ENCODE assay signal across 8 mouse cellular contexts in the genomic region with DNA sequence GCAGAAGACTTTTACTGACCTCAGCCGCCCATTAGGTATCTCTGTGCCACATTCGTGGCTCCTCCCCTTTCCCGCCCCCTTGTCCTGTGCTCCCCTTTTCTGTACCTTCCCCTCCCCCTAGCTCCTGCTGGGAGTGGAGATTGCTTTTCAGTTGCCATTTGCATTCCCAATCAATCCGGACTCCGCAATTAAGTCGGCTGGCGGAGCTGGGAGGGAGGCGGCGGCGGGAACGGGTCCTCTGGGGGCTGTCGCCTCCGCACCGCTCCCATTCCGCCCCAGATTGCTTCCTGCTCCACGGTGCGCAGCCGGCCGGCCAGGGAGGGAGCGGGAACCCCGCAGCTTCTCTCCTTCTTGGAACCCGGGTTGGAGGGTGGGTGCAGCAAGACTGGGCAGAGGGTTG. TPM values are rescaled to one million over a fixed set of nuclear protein-coding genes. Genes with fewer than 3 reads are reported as not detected.
DNase-seq lines count a peak whose midpoint lies in the region; ATAC-seq and TF ChIP-seq lines count a peak whose summit lies in the region.

No protein-coding gene starts in this region.

- DNase-seq in heart, adult 9 months (ENCODE audit: low spot score in 2 of 2), result no peak
- no peak for DNase-seq in ovary, postnatal 14 days (ENCODE audit: low spot score)
- DNase-seq in adrenal gland, postnatal 25 days, result no peak
- no peak for DNase-seq in cerebellum, adult 2 months

- peaks cover 31% of the 10 kb centered on the region for H3K36me3 ChIP-seq in heart, embryonic 11.5 days (ENCODE audit: control insufficient read depth, insufficient read depth, low read length)
- H3K36me3 ChIP-seq in embryonic facial prominence, embryonic 13.5 days, result peaks cover 85% of the 10 kb centered on the region
- H3K36me3 ChIP-seq in kidney, embryonic 16.5 days (ENCODE audit: insufficient read depth, low read length), result peaks cover 31% of the 10 kb centered on the region
- peaks cover 75% of the 10 kb centered on the region for H3K36me3 ChIP-seq in midbrain, embryonic 12.5 days

- H3K9me3 ChIP-seq in heart, embryonic 11.5 days (replicated peaks; ENCODE audit: control insufficient read depth, low read length), result no peaks in the 10 kb centered on the region
- H3K9me3 ChIP-seq in embryonic facial prominence, embryonic 13.5 days, result no peaks in the 10 kb centered on the region
- H3K9me3 ChIP-seq in kidney, embryonic 16.5 days (ENCODE audit: low read length), result no peaks in the 10 kb centered on the region
- H3K9me3 ChIP-seq in midbrain, embryonic 12.5 days, result no peaks in the 10 kb centered on the region

- H3K4me3 ChIP-seq in heart, embryonic 11.5 days (ENCODE audit: low read depth, low read length), result peak overlapping the region; percentile 25
- H3K4me3 ChIP-seq in embryonic facial prominence, embryonic 13.5 days, result no peak overlapping the region
- H3K4me3 ChIP-seq in kidney, embryonic 16.5 days (ENCODE audit: low read length), result peak overlapping the region; percentile 12
- no peak overlapping the region for H3K4me3 ChIP-seq in midbrain, embryonic 12.5 days
- no peak overlapping the region for H3K4me3 ChIP-seq in cerebellum, adult 2 months (replicated peaks; ENCODE audit: insufficient read depth, low read depth, low read length)

- peak overlapping the region; percentile 58 for H3K4me2 ChIP-seq in heart, embryonic 11.5 days
- peak overlapping the region; percentile 30; the same call in 1 of the 2 replicates for H3K4me2 ChIP-seq in embryonic facial prominence, embryonic 13.5 days
- H3K4me2 ChIP-seq in kidney, embryonic 16.5 days (replicated peaks; ENCODE audit: low read depth, low read length), result peak overlapping the region; percentile 48
- peak overlapping the region; percentile 41 for H3K4me2 ChIP-seq in midbrain, embryonic 12.5 days (replicated peaks)

- H3K27me3 ChIP-seq in heart, embryonic 11.5 days (ENCODE audit: control insufficient read depth, insufficient read depth, low read length), result 0 out of 2 replicates have a peak, but pooled peaks cover 5% of the 10 kb centered on the region
- H3K27me3 ChIP-seq in embryonic facial prominence, embryonic 13.5 days, result 0 out of 2 replicates have a peak, but pooled peaks cover 8% of the 10 kb centered on the region
- H3K27me3 ChIP-seq in kidney, embryonic 16.5 days (ENCODE audit: insufficient read depth, low read length), result no peaks in the 10 kb centered on the region
- H3K27me3 ChIP-seq in midbrain, embryonic 12.5 days, result peaks cover 22% of the 10 kb centered on the region
- H3K27me3 ChIP-seq in cerebellum, adult 2 months (ENCODE audit: control insufficient read depth, insufficient read depth, low read length), result no peaks in the 10 kb centered on the region

- ATAC-seq in heart, embryonic 11.5 days (replicated peaks; ENCODE audit: insufficient number of reproducible peaks, low FRiP score, low TSS enrichment), result no peak
- no peak for ATAC-seq in embryonic facial prominence, embryonic 13.5 days (ENCODE audit: insufficient number of reproducible peaks, insufficient read depth, low FRiP score, low TSS enrichment, low read depth)
- ATAC-seq in kidney, embryonic 16.5 days (ENCODE audit: low FRiP score, low TSS enrichment), result no peak
- no peak for ATAC-seq in midbrain, embryonic 12.5 days (ENCODE audit: low FRiP score, low read depth)

- no peak overlapping the region for H3K27ac ChIP-seq in heart, embryonic 11.5 days (ENCODE audit: low read depth, low read length)
- no peak overlapping the region for H3K27ac ChIP-seq in embryonic facial prominence, embryonic 13.5 days
- no peak overlapping the region for H3K27ac ChIP-seq in kidney, embryonic 16.5 days (ENCODE audit: low read length)
- peak overlapping the region; percentile 39 for H3K27ac ChIP-seq in midbrain, embryonic 12.5 days (replicated peaks)
- H3K27ac ChIP-seq in cerebellum, adult 2 months (ENCODE audit: insufficient read depth, low read length), result no peak overlapping the region

- H3K4me1 ChIP-seq in heart, embryonic 11.5 days (ENCODE audit: control insufficient read depth, insufficient read depth, low read length), result peaks cover 15% of the 10 kb centered on the region
- peaks cover 32% of the 10 kb centered on the region for H3K4me1 ChIP-seq in embryonic facial prominence, embryonic 13.5 days
- peaks cover 24% of the 10 kb centered on the region for H3K4me1 ChIP-seq in kidney, embryonic 16.5 days (ENCODE audit: insufficient read depth, low read length)
- peaks cover 61% of the 10 kb centered on the region for H3K4me1 ChIP-seq in midbrain, embryonic 12.5 days
- H3K4me1 ChIP-seq in cerebellum, adult 2 months (ENCODE audit: control insufficient read depth, insufficient read depth, low read length), result peaks cover 40% of the 10 kb centered on the region

- WGBS in heart, embryonic 11.5 days (ENCODE audit: insufficient replicate concordance), result 23% methylated on average over 22 of the region's 22 CpGs
- WGBS in embryonic facial prominence, embryonic 13.5 days, result 25% methylated on average over 21 of the region's 22 CpGs
- WGBS in kidney, embryonic 16.5 days, result 20% methylated on average over 22 of the region's 22 CpGs
- 22% methylated on average over 22 of the region's 22 CpGs for WGBS in midbrain, embryonic 12.5 days
- WGBS in cerebellum, adult 2 months, result 52% methylated on average over 22 of the region's 22 CpGs

- no peak for TF ChIP-seq POLR2A in cerebellum, adult 2 months (IDR thresholded peaks at IDR 0.05; ENCODE audit: borderline replicate concordance, insufficient read depth, low read length)

- peak overlapping the region; percentile 49 for H3K9ac ChIP-seq in heart, embryonic 11.5 days (ENCODE audit: low read depth, low read length)
- H3K9ac ChIP-seq in embryonic facial prominence, embryonic 13.5 days, result 0 out of 2 replicates have a peak overlapping the region, but pooled peaks have one; percentile 44
- peak overlapping the region; percentile 33 for H3K9ac ChIP-seq in kidney, embryonic 16.5 days (replicated peaks; ENCODE audit: low read length)
- peak overlapping the region; percentile 26; the same call in 1 of the 2 replicates for H3K9ac ChIP-seq in midbrain, embryonic 12.5 days (replicated peaks)

- TF ChIP-seq CTCF in cerebellum, adult 2 months (IDR thresholded peaks at IDR 0.05; ENCODE audit: borderline replicate concordance, insufficient read depth, low read depth, low read length), result no peak

RNA-seq across cellular contexts. Expression of gene Agap3, which starts 33.0 kb away (rescaled TPM):
- polyA plus RNA-seq in heart, embryonic 11.5 days (2014; fragmentation: Nextera tagmentation; extraction: Ambion mirVana), result 24.6 and 28.8 TPM in 2 replicates
- 31.5 and 31.6 TPM in 2 replicates for polyA plus RNA-seq in embryonic facial prominence, embryonic 13.5 days (2015; fragmentation: Nextera tagmentation; extraction: Ambion mirVana)
- polyA plus RNA-seq in kidney, embryonic 16.5 days (2015; fragmentation: Nextera tagmentation; extraction: Ambion mirVana), result 15.0 and 21.0 TPM in 2 replicates
- 60.4 and 64.6 TPM in 2 replicates for polyA plus RNA-seq in midbrain, embryonic 12.5 days (2016; fragmentation: Nextera tagmentation; extraction: Ambion mirVana)
- total RNA-seq in adrenal gland, postnatal 25 days (2021), result 75.6 and 89.0 TPM in 2 replicates
- polyA plus RNA-seq in cerebellum, adult 2 months (2012; rRNA removed), result 402 and 421 TPM in 2 replicates

RNA-seq across cellular contexts. Expression of gene Tmub1, which starts 37.3 kb away (rescaled TPM):
- polyA plus RNA-seq in heart, embryonic 11.5 days (2014; fragmentation: Nextera tagmentation; extraction: Ambion mirVana), result 21.5 and 22.6 TPM in 2 replicates
- 20.2 and 22.8 TPM in 2 replicates for polyA plus RNA-seq in embryonic facial prominence, embryonic 13.5 days (2015; fragmentation: Nextera tagmentation; extraction: Ambion mirVana)
- polyA plus RNA-seq in kidney, embryonic 16.5 days (2015; fragmentation: Nextera tagmentation; extraction: Ambion mirVana), result 29.4 and 32.8 TPM in 2 replicates
- polyA plus RNA-seq in midbrain, embryonic 12.5 days (2016; fragmentation: Nextera tagmentation; extraction: Ambion mirVana), result 31.8 and 35.4 TPM in 2 replicates
- total RNA-seq in adrenal gland, postnatal 25 days (2021), result 12.5 and 16.8 TPM in 2 replicates
- 60.6 and 61.1 TPM in 2 replicates for polyA plus RNA-seq in cerebellum, adult 2 months (2012; rRNA removed)

RNA-seq across cellular contexts. Expression of gene Fastk, which starts 39.9 kb away (rescaled TPM):
- 158 and 165 TPM in 2 replicates for polyA plus RNA-seq in heart, embryonic 11.5 days (2014; fragmentation: Nextera tagmentation; extraction: Ambion mirVana)
- 106 and 109 TPM in 2 replicates for polyA plus RNA-seq in embryonic facial prominence, embryonic 13.5 days (2015; fragmentation: Nextera tagmentation; extraction: Ambion mirVana)
- 143 and 147 TPM in 2 replicates for polyA plus RNA-seq in kidney, embryonic 16.5 days (2015; fragmentation: Nextera tagmentation; extraction: Ambion mirVana)
- 102 and 116 TPM in 2 replicates for polyA plus RNA-seq in midbrain, embryonic 12.5 days (2016; fragmentation: Nextera tagmentation; extraction: Ambion mirVana)
- total RNA-seq in adrenal gland, postnatal 25 days (2021), result 114 and 119 TPM in 2 replicates
- polyA plus RNA-seq in cerebellum, adult 2 months (2012; rRNA removed), result 246 and 265 TPM in 2 replicates

RNA-seq across cellular contexts. Expression of gene Gbx1, which starts 42.0 kb away (rescaled TPM):
- 0.04 TPM in 1 of 2 replicates, not detected in the other for polyA plus RNA-seq in heart, embryonic 11.5 days (2014; fragmentation: Nextera tagmentation; extraction: Ambion mirVana)
- 0.11 TPM in 1 of 2 replicates, not detected in the other for polyA plus RNA-seq in embryonic facial prominence, embryonic 13.5 days (2015; fragmentation: Nextera tagmentation; extraction: Ambion mirVana)
- polyA plus RNA-seq in kidney, embryonic 16.5 days (2015; fragmentation: Nextera tagmentation; extraction: Ambion mirVana), result 0.08 TPM in 1 of 2 replicates, not detected in the other
- polyA plus RNA-seq in midbrain, embryonic 12.5 days (2016; fragmentation: Nextera tagmentation; extraction: Ambion mirVana), result 0.10 and 0.18 TPM in 2 replicates
- total RNA-seq in adrenal gland, postnatal 25 days (2021), result not detected in 2 replicates
- 0.38 and 0.44 TPM in 2 replicates for polyA plus RNA-seq in cerebellum, adult 2 months (2012; rRNA removed)

RNA-seq across cellular contexts. Expression of gene Asb10, which starts 55.8 kb away (rescaled TPM):
- 3.2 and 3.4 TPM in 2 replicates for polyA plus RNA-seq in heart, embryonic 11.5 days (2014; fragmentation: Nextera tagmentation; extraction: Ambion mirVana)
- 0.56 and 0.63 TPM in 2 replicates for polyA plus RNA-seq in embryonic facial prominence, embryonic 13.5 days (2015; fragmentation: Nextera tagmentation; extraction: Ambion mirVana)
- 0.42 and 0.71 TPM in 2 replicates for polyA plus RNA-seq in kidney, embryonic 16.5 days (2015; fragmentation: Nextera tagmentation; extraction: Ambion mirVana)
- polyA plus RNA-seq in midbrain, embryonic 12.5 days (2016; fragmentation: Nextera tagmentation; extraction: Ambion mirVana), result 0.16 and 0.19 TPM in 2 replicates
- total RNA-seq in adrenal gland, postnatal 25 days (2021), result 0.67 TPM in 1 of 2 replicates, not detected in the other
- polyA plus RNA-seq in cerebellum, adult 2 months (2012; rRNA removed), result 0.18 and 0.21 TPM in 2 replicates

Comparison
In these comparisons a context has a peak if more than half of its experiments do, and no peak if none do; other contexts are left out.
1. H3K4me3 ChIP-seq: peak in heart, embryonic 11.5 days (single experiment) and kidney, embryonic 16.5 days (single experiment); none in embryonic facial prominence, embryonic 13.5 days (single experiment), midbrain, embryonic 12.5 days (single experiment) and cerebellum, adult 2 months (single experiment).
2. Peak in every context shown above with its lines, with median percentiles within 50 percentile points of each other: H3K4me2 ChIP-seq and H3K9ac ChIP-seq.